Mouse (Mus musculus): ENCODE results near the gene Pou2f3. TPM values are rescaled to one million over a fixed set of nuclear protein-coding genes. Genes with fewer than 3 reads are reported as not detected.

The Pou2f3 gene
- polyA plus RNA-seq, 1 experiment: not detected

DNA sequence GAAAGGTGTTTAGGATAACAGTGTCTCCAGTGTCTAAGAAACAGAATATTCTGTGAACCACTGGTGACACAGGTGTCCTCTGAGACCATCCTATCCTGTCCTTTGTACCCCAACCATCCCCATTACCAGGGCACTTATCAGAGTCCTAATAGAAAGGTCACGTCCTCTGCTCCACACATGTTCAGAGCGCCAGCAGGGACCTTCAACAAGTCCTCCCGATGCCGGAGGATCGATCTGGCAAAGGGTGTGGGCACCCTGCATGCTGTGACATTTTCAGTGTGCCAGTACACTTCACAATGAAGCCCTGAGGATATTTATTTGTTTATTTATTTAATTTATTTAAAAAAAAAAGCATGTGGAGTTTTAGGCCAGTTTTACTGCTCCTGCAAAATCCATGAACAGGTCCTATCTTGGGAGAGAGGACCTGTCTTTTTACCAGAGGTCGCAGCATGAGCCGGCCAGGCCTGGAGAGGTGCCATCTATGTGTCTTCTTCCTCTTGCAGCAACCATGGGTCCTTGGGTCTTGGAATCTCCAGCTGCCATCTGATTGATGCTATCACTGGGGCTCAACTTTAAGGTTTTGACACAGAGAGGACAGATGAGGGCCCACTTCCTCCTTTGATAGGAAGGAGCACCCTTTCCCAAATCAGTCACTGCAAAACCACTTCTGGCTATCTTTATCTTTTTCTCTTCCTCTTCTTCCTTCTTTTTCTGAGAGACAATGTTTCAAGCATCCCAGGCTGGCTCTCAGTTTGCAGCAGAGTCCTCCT is 35.8 kb upstream of the Pou2f3 start:
- TF ChIP-seq TCF12 (IDR thresholded peaks at IDR 0.05; ENCODE audit: insufficient read depth, poor library complexity, severe bottlenecking) (no peak), E2F4 (IDR thresholded peaks at IDR 0.05; ENCODE audit: insufficient read depth) (no peak), MAX (IDR thresholded peaks at IDR 0.05; ENCODE audit: low read depth) (no peak), POLR2AphosphoS2 (IDR thresholded peaks at IDR 0.05; ENCODE audit: insufficient read length, low read depth) (no peak), MYOD1 (IDR thresholded peaks at IDR 0.05; ENCODE audit: control insufficient read depth in 1 of 3, insufficient read length in 2 of 3, low read depth in 2 of 3) (no peak)
- H3ac ChIP-seq (ENCODE audit: control insufficient read depth, insufficient read length): no peak overlapping the region
- H3K79me2 ChIP-seq (ENCODE audit: control insufficient read depth, insufficient read depth): no peaks in the 10 kb centered on the region
- H3K4me2 ChIP-seq (ENCODE audit: low read depth): no peak overlapping the region
- H3K4me3 ChIP-seq: no peak overlapping the region
- H3K27me3 ChIP-seq (ENCODE audit: control insufficient read depth, insufficient read depth, insufficient read length): no peaks in the 10 kb centered on the region
- H3K36me3 ChIP-seq (ENCODE audit: control insufficient read depth, insufficient read depth): no peaks in the 10 kb centered on the region

DNA sequence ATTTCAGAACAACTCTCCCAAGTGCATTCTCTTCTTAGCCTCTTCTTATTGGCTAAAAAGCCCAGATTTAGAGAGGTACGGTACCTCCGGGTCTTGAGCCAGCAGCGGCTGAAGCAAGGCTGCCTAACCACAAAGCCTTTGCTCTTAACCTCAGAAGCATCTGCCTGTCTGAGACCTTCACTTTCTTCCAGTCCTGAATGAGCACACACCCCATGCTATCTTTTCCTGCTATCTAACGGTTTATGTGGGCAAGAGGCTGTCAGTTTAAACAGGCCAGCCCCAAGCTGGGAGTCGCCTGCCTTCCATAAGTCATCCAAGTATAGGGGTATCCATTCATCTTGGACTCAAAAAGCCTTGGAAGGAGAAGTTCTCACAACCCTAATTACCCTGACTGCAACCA is 32.3 kb upstream of the Pou2f3 start:
- no peak for TF ChIP-seq E2F4 (IDR thresholded peaks at IDR 0.05; ENCODE audit: insufficient read depth)
- no peak for TF ChIP-seq SRF (IDR thresholded peaks at IDR 0.05; ENCODE audit: control insufficient read depth, insufficient read length, low read depth)
- no peak for TF ChIP-seq TCF12 (IDR thresholded peaks at IDR 0.05; ENCODE audit: insufficient read depth, poor library complexity, severe bottlenecking)
- no peak for TF ChIP-seq MYOG (IDR thresholded peaks at IDR 0.05; ENCODE audit: control insufficient read depth in 1 of 3, insufficient read depth in 1 of 3, insufficient read length in 2 of 3, low read depth in 2 of 3)
- no peak for TF ChIP-seq POLR2A (IDR thresholded peaks at IDR 0.05; ENCODE audit: insufficient read length, low read depth)
- TF ChIP-seq REST (IDR thresholded peaks at IDR 0.05; ENCODE audit: insufficient read depth, insufficient read length): no peak
- TF ChIP-seq POLR2AphosphoS2 (IDR thresholded peaks at IDR 0.05; ENCODE audit: insufficient read length, low read depth): no peak
- no peak for TF ChIP-seq USF1 (IDR thresholded peaks at IDR 0.05; ENCODE audit: low read depth)
- no peak for TF ChIP-seq MYOD1 (IDR thresholded peaks at IDR 0.05; ENCODE audit: control insufficient read depth in 1 of 3, insufficient read length in 2 of 3, low read depth in 2 of 3)
- TF ChIP-seq MAX (IDR thresholded peaks at IDR 0.05; ENCODE audit: low read depth): no peak
- no peak for TF ChIP-seq TCF3 (IDR thresholded peaks at IDR 0.05; ENCODE audit: insufficient read length, low read depth)
- no peak for TF ChIP-seq CEBPB (IDR thresholded peaks at IDR 0.05; ENCODE audit: insufficient read depth, poor library complexity, severe bottlenecking)
- Histone ChIP-seq H3K4me2 (ENCODE audit: low read depth) (peak overlapping the region; percentile 1), H3K27me3 (ENCODE audit: control insufficient read depth, insufficient read depth, insufficient read length) (no peaks in the 10 kb centered on the region), H3ac (ENCODE audit: control insufficient read depth, insufficient read length) (no peak overlapping the region), H3K4me3 (no peak overlapping the region), H3K36me3 (ENCODE audit: control insufficient read depth, insufficient read depth) (no peaks in the 10 kb centered on the region), H3K79me2 (ENCODE audit: control insufficient read depth, insufficient read depth) (peaks cover 6% of the 10 kb centered on the region)

DNA sequence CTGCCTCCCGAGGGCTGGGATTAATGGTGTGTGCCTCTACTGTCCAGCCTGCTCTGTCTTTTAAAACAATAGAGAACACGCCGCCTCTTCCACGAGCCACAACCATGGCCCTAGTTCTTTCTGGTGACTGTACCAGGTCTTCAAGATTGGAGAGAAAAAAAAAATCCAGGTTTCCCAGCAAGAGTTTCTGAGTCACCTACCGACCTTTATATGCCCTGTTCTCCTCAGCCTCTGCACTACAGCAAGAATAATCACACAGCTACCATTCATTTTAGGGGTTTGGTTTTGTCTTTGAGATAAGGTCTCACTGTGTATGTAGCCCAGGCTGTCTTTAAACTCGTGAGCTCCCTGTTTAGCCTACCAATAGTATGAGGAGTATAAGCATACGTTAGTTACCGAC is 31.8 kb upstream of the Pou2f3 start:
- H3K27me3 ChIP-seq (ENCODE audit: control insufficient read depth, insufficient read depth, insufficient read length): no peaks in the 10 kb centered on the region
- H3ac ChIP-seq (ENCODE audit: control insufficient read depth, insufficient read length): no peak overlapping the region
- TF ChIP-seq E2F4 (IDR thresholded peaks at IDR 0.05; ENCODE audit: insufficient read depth) (no peak), MYOD1 (IDR thresholded peaks at IDR 0.05; ENCODE audit: control insufficient read depth in 1 of 3, insufficient read length in 2 of 3, low read depth in 2 of 3) (no peak), TCF3 (IDR thresholded peaks at IDR 0.05; ENCODE audit: insufficient read length, low read depth) (no peak), CEBPB (IDR thresholded peaks at IDR 0.05; ENCODE audit: insufficient read depth, poor library complexity, severe bottlenecking) (no peak), MAX (IDR thresholded peaks at IDR 0.05; ENCODE audit: low read depth) (no peak), SRF (IDR thresholded peaks at IDR 0.05; ENCODE audit: control insufficient read depth, insufficient read length, low read depth) (no peak), POLR2AphosphoS2 (IDR thresholded peaks at IDR 0.05; ENCODE audit: insufficient read length, low read depth) (no peak), MYOG (IDR thresholded peaks at IDR 0.05; ENCODE audit: control insufficient read depth in 1 of 3, insufficient read depth in 1 of 3, insufficient read length in 2 of 3, low read depth in 2 of 3) (no peak), USF1 (IDR thresholded peaks at IDR 0.05; ENCODE audit: low read depth) (no peak), REST (IDR thresholded peaks at IDR 0.05; ENCODE audit: insufficient read depth, insufficient read length) (no peak), TCF12 (IDR thresholded peaks at IDR 0.05; ENCODE audit: insufficient read depth, poor library complexity, severe bottlenecking) (no peak), POLR2A (IDR thresholded peaks at IDR 0.05; ENCODE audit: insufficient read length, low read depth) (no peak)
- peak overlapping the region; percentile 1 for H3K4me2 ChIP-seq (ENCODE audit: low read depth)
- H3K36me3 ChIP-seq (ENCODE audit: control insufficient read depth, insufficient read depth): no peaks in the 10 kb centered on the region
- H3K4me3 ChIP-seq: no peak overlapping the region
- peaks cover 6% of the 10 kb centered on the region for H3K79me2 ChIP-seq (ENCODE audit: control insufficient read depth, insufficient read depth)

DNA sequence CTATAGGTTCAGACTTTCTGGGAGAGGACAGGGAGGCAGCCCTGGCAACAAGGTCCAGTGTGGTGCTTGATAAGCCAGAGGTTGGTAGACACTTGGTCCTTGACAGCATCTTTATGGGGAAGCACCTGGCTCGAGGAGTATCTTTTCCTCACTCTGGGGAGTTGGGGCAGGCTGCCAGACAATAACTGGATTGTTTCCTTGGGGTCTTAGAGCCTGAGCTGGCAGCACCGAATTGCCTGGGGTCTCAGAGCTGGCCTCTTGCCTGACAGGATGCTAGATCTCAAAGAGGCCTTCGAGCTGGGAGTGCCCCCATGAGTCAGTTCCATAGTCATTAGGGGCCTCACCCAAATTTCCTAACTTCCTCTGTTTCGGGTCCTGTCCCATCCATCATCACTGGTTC is 31.1 kb upstream of the Pou2f3 start:
- Histone ChIP-seq H3K4me3 (no peak overlapping the region), H3K79me2 (ENCODE audit: control insufficient read depth, insufficient read depth) (peaks cover 6% of the 10 kb centered on the region), H3K27me3 (ENCODE audit: control insufficient read depth, insufficient read depth, insufficient read length) (no peaks in the 10 kb centered on the region), H3K36me3 (ENCODE audit: control insufficient read depth, insufficient read depth) (no peaks in the 10 kb centered on the region), H3K4me2 (ENCODE audit: low read depth) (no peak overlapping the region), H3ac (ENCODE audit: control insufficient read depth, insufficient read length) (no peak overlapping the region)
- no peak for TF ChIP-seq REST (IDR thresholded peaks at IDR 0.05; ENCODE audit: insufficient read depth, insufficient read length)

DNA sequence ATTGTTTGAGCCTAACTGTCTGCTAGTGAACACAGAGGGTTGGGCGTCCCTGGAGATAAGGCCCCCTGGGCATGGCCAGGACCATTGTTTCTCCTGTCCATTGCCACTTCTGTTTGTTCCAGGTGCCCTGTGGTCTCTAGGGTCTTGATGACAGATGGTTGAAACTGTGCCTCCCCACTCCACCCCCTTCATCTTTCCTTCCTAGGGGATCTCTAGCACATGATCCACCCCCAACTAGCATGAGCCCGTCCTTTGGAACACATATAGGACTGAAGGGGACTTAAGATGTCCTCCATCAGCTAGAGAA is 30.4 kb upstream of the Pou2f3 start:
- Histone ChIP-seq H3K4me2 (ENCODE audit: low read depth) (no peak overlapping the region), H3K79me2 (ENCODE audit: control insufficient read depth, insufficient read depth) (peaks cover 6% of the 10 kb centered on the region), H3ac (ENCODE audit: control insufficient read depth, insufficient read length) (no peak overlapping the region), H3K36me3 (ENCODE audit: control insufficient read depth, insufficient read depth) (no peaks in the 10 kb centered on the region), H3K4me3 (peak overlapping the region; percentile 65), H3K27me3 (ENCODE audit: control insufficient read depth, insufficient read depth, insufficient read length) (no peaks in the 10 kb centered on the region)
- TF ChIP-seq E2F4 (IDR thresholded peaks at IDR 0.05; ENCODE audit: insufficient read depth): no peak

Measured in myocyte (in vitro differentiated cells).